11 mouse cellular contexts compared by ENCODE assay signal in genomic region chr3:79500279-79500678, GRCm38 (mm10).
DNase-seq lines count a peak whose midpoint lies in the region; ATAC-seq lines count a peak whose summit lies in the region.
"Had no signal": no experiment of that assay in that cellular context is flagged by ENCODE, and none has a peak within 500 bp of the region (broad histone marks: within the 10 kb centered on the region; RNA-seq: fewer than 3 reads in every experiment).

No protein-coding gene starts in this region.

- 0 out of 2 replicates have a peak, but pooled peaks cover 9% of the 10 kb centered on the region for H3K9me3 ChIP-seq in embryonic facial prominence, embryonic 14.5 days (ENCODE audit: control insufficient read depth, low read length)
- H3K9me3 ChIP-seq in embryonic facial prominence, embryonic 10.5 days: peaks cover 4% of the 10 kb centered on the region; the same call in 1 of the 2 replicates
- no peaks in the 10 kb centered on the region for H3K9me3 ChIP-seq in neural tube, embryonic 13.5 days
- H3K9me3 ChIP-seq in neural tube, embryonic 15.5 days (replicated peaks): no peaks in the 10 kb centered on the region
- H3K9me3 ChIP-seq: limb, embryonic 13.5 days had no signal

- peaks cover 33% of the 10 kb centered on the region; the same call in 1 of the 2 replicates for H3K36me3 ChIP-seq in embryonic facial prominence, embryonic 14.5 days (ENCODE audit: control insufficient read depth, insufficient read depth, low read length)
- H3K36me3 ChIP-seq in embryonic facial prominence, embryonic 10.5 days (replicated peaks): peaks cover 53% of the 10 kb centered on the region
- peaks cover 45% of the 10 kb centered on the region for H3K36me3 ChIP-seq in neural tube, embryonic 13.5 days
- peaks cover 15% of the 10 kb centered on the region for H3K36me3 ChIP-seq in neural tube, embryonic 15.5 days

- no peak overlapping the region for H3K4me2 ChIP-seq in embryonic facial prominence, embryonic 14.5 days (ENCODE audit: low read depth, low read length)
- no peak overlapping the region for H3K4me2 ChIP-seq in neural tube, embryonic 13.5 days
- no peak overlapping the region for H3K4me2 ChIP-seq in neural tube, embryonic 15.5 days
- H3K4me2 ChIP-seq: limb, embryonic 13.5 days had no signal

- no peak overlapping the region for H3K9ac ChIP-seq in embryonic facial prominence, embryonic 14.5 days (ENCODE audit: low read depth, low read length)
- H3K9ac ChIP-seq in neural tube, embryonic 13.5 days: no peak overlapping the region
- H3K9ac ChIP-seq in neural tube, embryonic 15.5 days (replicated peaks): no peak overlapping the region
- H3K9ac ChIP-seq: limb, embryonic 13.5 days had no signal

- intact Hi-C loops in gastrocnemius, postnatal 36 days (cut with DNase I): loop anchor here (10.0 kb wide), 1 partner anchor 545 kb away; no protein-coding TSS in a partner anchor

- no peak overlapping the region for H3K27ac ChIP-seq in embryonic facial prominence, embryonic 14.5 days (replicated peaks; ENCODE audit: low read depth, low read length)
- H3K27ac ChIP-seq in embryonic facial prominence, embryonic 10.5 days (replicated peaks): no peak overlapping the region
- no peak overlapping the region for H3K27ac ChIP-seq in neural tube, embryonic 13.5 days (replicated peaks)
- no peak overlapping the region for H3K27ac ChIP-seq in neural tube, embryonic 15.5 days (replicated peaks)
- H3K27ac ChIP-seq: limb, embryonic 13.5 days had no signal

- no peaks in the 10 kb centered on the region for H3K4me1 ChIP-seq in embryonic facial prominence, embryonic 14.5 days (ENCODE audit: control insufficient read depth, insufficient read depth, low read length)
- H3K4me1 ChIP-seq in embryonic facial prominence, embryonic 10.5 days: no peaks in the 10 kb centered on the region
- no peaks in the 10 kb centered on the region for H3K4me1 ChIP-seq in neural tube, embryonic 13.5 days (replicated peaks)
- no peaks in the 10 kb centered on the region for H3K4me1 ChIP-seq in neural tube, embryonic 15.5 days
- H3K4me1 ChIP-seq: limb, embryonic 13.5 days had no signal

- WGBS in embryonic facial prominence, embryonic 14.5 days: 88% methylated on average over 10 of the region's 10 CpGs
- 83% methylated on average over 10 of the region's 10 CpGs for WGBS in embryonic facial prominence, embryonic 10.5 days
- 53% methylated on average over 10 of the region's 10 CpGs for WGBS in neural tube, embryonic 13.5 days
- WGBS in neural tube, embryonic 15.5 days: 51% methylated on average over 10 of the region's 10 CpGs

- no peak overlapping the region for H3K4me3 ChIP-seq in embryonic facial prominence, embryonic 14.5 days (ENCODE audit: low read depth, low read length)
- no peak overlapping the region for H3K4me3 ChIP-seq in embryonic facial prominence, embryonic 10.5 days
- H3K4me3 ChIP-seq in neural tube, embryonic 13.5 days: no peak overlapping the region
- H3K4me3 ChIP-seq in neural tube, embryonic 15.5 days (replicated peaks): no peak overlapping the region
- H3K4me3 ChIP-seq: limb, embryonic 13.5 days had no signal

- ATAC-seq in embryonic facial prominence, embryonic 14.5 days (ENCODE audit: low read depth): no peak
- peak; percentile 43; the same call in 1 of the 2 replicates for ATAC-seq in neural tube, embryonic 13.5 days (ENCODE audit: low read depth)
- ATAC-seq in neural tube, embryonic 15.5 days (ENCODE audit: low FRiP score): no peak

- peak; percentile 43 for DNase-seq in embryonic facial prominence, embryonic 14.5 days (ENCODE audit: low spot score)
- no peak for DNase-seq in embryonic facial prominence, embryonic 10.5 days (ENCODE audit: low spot score)
- DNase-seq in kidney, adult 18-20 months: peak; percentile 34
- no peak for DNase-seq in layer of hippocampus, postnatal 14 days (ENCODE audit: low spot score in 2 of 2)
- DNase-seq in gastrocnemius, postnatal 36 days: no peak
- no peak for DNase-seq in layer of hippocampus, adult 18-20 months (ENCODE audit: low spot score in 2 of 2)
- DNase-seq: adrenal gland, postnatal 14 days; cerebellum, adult 9-10 months had no signal

- H3K27me3 ChIP-seq in embryonic facial prominence, embryonic 14.5 days (replicated peaks; ENCODE audit: control insufficient read depth, insufficient read depth, low read length): no peaks in the 10 kb centered on the region
- H3K27me3 ChIP-seq in embryonic facial prominence, embryonic 10.5 days (replicated peaks; ENCODE audit: low read depth, poor library complexity, severe bottlenecking): no peaks in the 10 kb centered on the region
- no peaks in the 10 kb centered on the region for H3K27me3 ChIP-seq in neural tube, embryonic 13.5 days
- no peaks in the 10 kb centered on the region for H3K27me3 ChIP-seq in neural tube, embryonic 15.5 days (replicated peaks)
- H3K27me3 ChIP-seq: limb, embryonic 13.5 days had no signal

Comparison
In these comparisons a context has a peak if more than half of its experiments do, and no peak if none do; other contexts are left out.
1. DNase-seq: peak in embryonic facial prominence, embryonic 14.5 days (single experiment) and kidney, adult 18-20 months (single experiment); none in embryonic facial prominence, embryonic 10.5 days (single experiment), layer of hippocampus, postnatal 14 days (0 of 2), gastrocnemius, postnatal 36 days (0 of 2) and layer of hippocampus, adult 18-20 months (0 of 2).